Mouse (Mus musculus): ENCODE measurements at regions not wholly inside any gene's neighbourhood (a gene's known extent, or its start where the extent isn't known, plus 50 kb on each side); places are given as distances from the start of the nearest gene placed in this dataset.

GRCm38 (mm10) chr13:70210158-70210557, 408.0 kb downstream of the Med10 start:
- dilution Hi-C loops (cut with MboI; ENCODE audit: extremely low pct_ligation_motif_present, extremely low pct_unique_long_range_greater_than_20kb, low sequenced_read_pairs), result no loop called here
- TF ChIP-seq RCOR1 (conservative IDR thresholded peaks at IDR 0.05; ENCODE audit: low read depth, low read length) (no peak), E2F4 (IDR thresholded peaks at IDR 0.05; ENCODE audit: insufficient replicate concordance, low read depth, low read length) (no peak), NRF1 (IDR thresholded peaks at IDR 0.05; ENCODE audit: low read depth, low read length) (no peak)
- in situ Hi-C loops (cut with MboI; ENCODE audit: low pct_ligation_motif_present, low pct_unique_long_range_greater_than_20kb, low sequenced_read_pairs), result no loop called here

GRCm38 (mm10) chr13:70213017-70213416, 410.8 kb downstream of the Med10 start:
- Histone ChIP-seq H3K4me3 (replicated peaks in 1 of 3; ENCODE audit: low read depth in 2 of 3, low read length in 2 of 3, poor library complexity in 1 of 3) (no peak overlapping the region), H3K27me3 (replicated peaks) (no peaks in the 10 kb centered on the region), H3K9ac (ENCODE audit: insufficient read depth, low read depth) (no peak overlapping the region), H3K36me3 (replicated peaks in 1 of 2; ENCODE audit: control insufficient read depth in 1 of 2, insufficient read depth in 1 of 2, low read length in 1 of 2) (no peaks in the 10 kb centered on the region), H3K4me2 (ENCODE audit: insufficient read depth, low read depth, poor library complexity, severe bottlenecking) (no peak overlapping the region), H3K4me1 (ENCODE audit: control insufficient read depth in 1 of 2, insufficient read depth in 2 of 2) (no peaks in the 10 kb centered on the region), H3K27ac (ENCODE audit: insufficient read depth, low read depth) (no peak overlapping the region), H3K9me3 (replicated peaks; ENCODE audit: low read length) (peaks cover 90% of the 10 kb centered on the region), H3K79me2 (replicated peaks; ENCODE audit: control insufficient read depth, extremely low read depth, insufficient read depth, poor library complexity, severe bottlenecking) (no peaks in the 10 kb centered on the region)
- no peak for DNase-seq (ENCODE audit: extremely low read depth)
- in situ Hi-C loops (cut with MboI; ENCODE audit: low pct_ligation_motif_present, low pct_unique_long_range_greater_than_20kb, low sequenced_read_pairs) (no loop called here), dilution Hi-C loops (cut with MboI; ENCODE audit: extremely low pct_ligation_motif_present, extremely low pct_unique_long_range_greater_than_20kb, low sequenced_read_pairs) (no loop called here)
- no peak for TF ChIP-seq KAT2A (IDR thresholded peaks at IDR 0.05; ENCODE audit: insufficient replicate concordance, low read length)

More at GRCm38 (mm10) chr13:70210158-70210557, 408.0 kb downstream of the Med10 start:
- Histone ChIP-seq H3K27me3 (replicated peaks) (no peaks in the 10 kb centered on the region), H3K4me2 (ENCODE audit: insufficient read depth, low read depth, poor library complexity, severe bottlenecking) (no peak overlapping the region), H3K36me3 (replicated peaks in 1 of 2; ENCODE audit: control insufficient read depth in 1 of 2, insufficient read depth in 1 of 2, low read length in 1 of 2) (no peaks in the 10 kb centered on the region), H3K9me3 (replicated peaks; ENCODE audit: low read length) (peaks cover 87% of the 10 kb centered on the region), H3K79me2 (replicated peaks; ENCODE audit: control insufficient read depth, extremely low read depth, insufficient read depth, poor library complexity, severe bottlenecking) (no peaks in the 10 kb centered on the region), H3K4me3 (replicated peaks in 1 of 3; ENCODE audit: low read depth in 2 of 3, low read length in 2 of 3, poor library complexity in 1 of 3) (no peak overlapping the region), H3K4me1 (ENCODE audit: control insufficient read depth in 1 of 2, insufficient read depth in 2 of 2) (no peaks in the 10 kb centered on the region), H3K27ac (ENCODE audit: insufficient read depth, low read depth) (no peak overlapping the region), H3K9ac (ENCODE audit: insufficient read depth, low read depth) (no peak overlapping the region)
- DNase-seq (ENCODE audit: extremely low read depth), result no peak

- no peak for TF ChIP-seq POLR2A (IDR thresholded peaks at IDR 0.05; ENCODE audit: low read depth, low read length)
- TF ChIP-seq RCOR1 (conservative IDR thresholded peaks at IDR 0.05; ENCODE audit: low read depth, low read length), result no peak
- TF ChIP-seq IRF4 (IDR thresholded peaks at IDR 0.05; ENCODE audit: low read depth, low read length), result no peak
- no peak for TF ChIP-seq MAX (IDR thresholded peaks at IDR 0.05; ENCODE audit: low read length)
- no peak for TF ChIP-seq TBP (conservative IDR thresholded peaks at IDR 0.05; ENCODE audit: low read depth, low read length)
- no peak for TF ChIP-seq RAD21 (IDR thresholded peaks at IDR 0.05; ENCODE audit: low read depth, low read length)
- TF ChIP-seq CHD2 (IDR thresholded peaks at IDR 0.05; ENCODE audit: low read length), result no peak
- TF ChIP-seq TCF12 (IDR thresholded peaks at IDR 0.05; ENCODE audit: low read depth, low read length), result no peak
- TF ChIP-seq NELFE (IDR thresholded peaks at IDR 0.05; ENCODE audit: low read depth, low read length), result no peak
- TF ChIP-seq ZC3H11A (IDR thresholded peaks at IDR 0.05; ENCODE audit: low read depth, low read length), result no peak
- no peak for TF ChIP-seq MXI1 (IDR thresholded peaks at IDR 0.05; ENCODE audit: low read depth, low read length)
- TF ChIP-seq HCFC1 (IDR thresholded peaks at IDR 0.05; ENCODE audit: low read depth, low read length), result no peak
- no peak for TF ChIP-seq BHLHE40 (IDR thresholded peaks at IDR 0.05; ENCODE audit: low read depth, low read length)
- Histone ChIP-seq H3K4me3 (replicated peaks in 1 of 3; ENCODE audit: low read depth in 2 of 3, low read length in 2 of 3, poor library complexity in 1 of 3) (no peak overlapping the region), H3K79me2 (replicated peaks; ENCODE audit: control insufficient read depth, extremely low read depth, insufficient read depth, poor library complexity, severe bottlenecking) (no peaks in the 10 kb centered on the region), H3K4me1 (ENCODE audit: control insufficient read depth in 1 of 2, insufficient read depth in 2 of 2) (no peaks in the 10 kb centered on the region), H3K36me3 (replicated peaks in 1 of 2; ENCODE audit: control insufficient read depth in 1 of 2, insufficient read depth in 1 of 2, low read length in 1 of 2) (no peaks in the 10 kb centered on the region), H3K9ac (ENCODE audit: insufficient read depth, low read depth) (no peak overlapping the region), H3K4me2 (ENCODE audit: insufficient read depth, low read depth, poor library complexity, severe bottlenecking) (no peak overlapping the region), H3K27ac (ENCODE audit: insufficient read depth, low read depth) (no peak overlapping the region), H3K27me3 (replicated peaks) (no peaks in the 10 kb centered on the region), H3K9me3 (replicated peaks; ENCODE audit: low read length) (peaks cover 84% of the 10 kb centered on the region)
- dilution Hi-C loops (cut with MboI; ENCODE audit: extremely low pct_ligation_motif_present, extremely low pct_unique_long_range_greater_than_20kb, low sequenced_read_pairs) (no loop called here), in situ Hi-C loops (cut with MboI; ENCODE audit: low pct_ligation_motif_present, low pct_unique_long_range_greater_than_20kb, low sequenced_read_pairs) (no loop called here)
- DNase-seq (ENCODE audit: extremely low read depth), result no peak
These were observed 411.4 kb downstream of the Med10 start for GRCm38 (mm10) chr13:70213622-70214021.
